Mouse (Mus musculus): ENCODE data around the gene Rad9a.

GRCm38 (mm10) chr19:4229451-4230076 lies 28.1 kb upstream of the Rad9a start:
- TF ChIP-seq CTCF (IDR thresholded peaks at IDR 0.05; ENCODE audit: control insufficient read depth, insufficient read depth, insufficient read length) = no peak
- no peak for TF ChIP-seq USF1 (IDR thresholded peaks at IDR 0.05; ENCODE audit: low read depth)
- TF ChIP-seq CEBPB (IDR thresholded peaks at IDR 0.05; ENCODE audit: low read depth) = no peak
- TF ChIP-seq MYOG (IDR thresholded peaks at IDR 0.05; ENCODE audit: control insufficient read depth, extremely low read depth, insufficient read length) = no peak

All from C2C12 (cell line).